Mouse (Mus musculus) testis, adult 2 months (tissue): ENCODE results near the gene Agap2.

Experiments used
- CTCF ChIP-seq: fragments of 200-500 bp; IDR thresholded peaks from 2 replicates; pipeline ENCODE4 v1.5.1; 2012; ENCODE audit warnings: low read depth, mild to moderate bottlenecking, inconsistent platforms, low read length, moderate library complexity; ENCODE audit not compliant: control insufficient read depth, insufficient read depth, insufficient replicate concordance
- POLR2A ChIP-seq: fragments of 200-500 bp; IDR thresholded peaks from 2 replicates; pipeline ENCODE4 v1.6.1; 2012; ENCODE audit warnings: low read depth, mild to moderate bottlenecking, inconsistent platforms, low read length, moderate library complexity; ENCODE audit not compliant: control insufficient read depth

DNA sequence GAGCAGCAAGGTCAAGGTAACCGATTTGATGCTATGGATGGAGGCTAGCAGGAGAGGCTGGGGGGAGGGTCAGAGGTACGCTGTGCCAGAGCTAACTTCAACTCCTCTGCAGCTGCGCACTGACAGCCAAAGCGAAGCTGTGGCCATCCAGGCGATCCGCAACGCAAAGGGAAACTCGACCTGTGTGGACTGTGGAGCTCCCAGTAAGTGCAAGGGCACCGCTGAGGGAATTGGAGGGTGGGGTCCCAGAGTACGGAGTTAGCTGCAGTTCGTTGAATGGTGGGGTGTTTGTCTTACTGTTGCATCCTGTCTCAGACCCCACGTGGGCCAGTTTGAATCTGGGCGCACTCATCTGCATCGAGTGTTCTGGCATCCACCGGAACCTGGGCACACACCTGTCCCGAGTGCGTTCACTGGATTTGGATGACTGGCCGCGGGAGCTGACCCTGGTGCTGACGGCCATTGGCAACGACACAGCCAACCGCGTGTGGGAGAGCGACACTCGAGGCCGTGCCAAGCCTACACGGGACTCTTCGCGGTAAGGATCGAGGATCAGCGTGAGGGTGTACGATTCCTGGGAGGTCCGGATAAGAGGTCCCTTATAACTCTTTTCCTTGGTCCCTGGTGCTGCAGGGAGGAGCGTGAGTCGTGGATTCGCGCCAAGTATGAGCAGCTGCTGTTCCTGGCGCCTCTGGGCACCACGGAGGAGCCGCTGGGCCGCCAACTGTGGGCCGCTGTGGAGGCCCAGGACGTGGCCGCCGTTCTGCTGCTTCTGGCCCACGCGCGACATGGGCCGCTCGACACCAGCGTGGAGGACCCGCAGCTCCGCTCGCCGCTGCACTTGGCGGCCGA lies 15.7 kb downstream of the Agap2 start:
- no peak for TF ChIP-seq CTCF
- no peak for TF ChIP-seq POLR2A
